Mouse (Mus musculus): ENCODE data around the gene Dagla.

Gene Dagla

DNA sequence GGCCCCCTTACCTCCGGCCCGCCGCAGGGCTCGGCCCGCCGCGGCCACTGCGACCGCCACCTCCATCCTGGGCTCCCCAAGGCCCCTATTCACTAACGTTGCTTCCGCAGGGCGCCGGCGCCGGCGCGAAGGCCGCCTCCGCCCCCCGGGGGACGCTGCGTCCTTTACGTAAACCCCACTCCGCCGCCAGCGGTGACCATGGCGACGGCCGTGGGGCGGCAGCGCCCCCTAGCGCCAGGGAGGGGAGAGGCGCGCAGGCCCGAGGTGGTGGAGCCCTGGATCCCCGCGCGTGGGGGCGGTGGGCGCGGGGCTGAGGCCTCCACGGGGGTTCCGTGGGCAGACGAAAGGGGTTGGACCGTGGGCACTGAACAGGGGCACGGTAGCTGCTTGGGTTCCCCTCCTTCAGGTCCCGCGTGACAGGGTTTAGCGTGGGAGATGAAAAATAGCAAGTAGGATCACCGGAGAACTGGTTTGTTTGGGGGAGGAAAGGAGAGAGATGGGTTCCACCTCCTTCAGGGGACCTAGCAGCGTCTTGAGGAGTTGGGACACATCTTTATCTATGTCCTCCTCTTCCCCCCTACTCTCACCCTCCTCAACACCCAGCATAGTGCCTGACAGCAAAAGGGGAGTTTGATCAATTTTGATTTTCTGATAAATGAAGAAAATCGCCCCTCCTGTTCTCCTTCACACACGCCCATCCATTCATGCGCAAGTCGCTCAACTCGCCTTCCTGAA lies at the start of gene Dagla:
TSS of gene Dagla (minus strand) at position 68 of the 735 bp plus-strand sequence.
- DNase-seq (ENCODE audit: low read depth, low spot score), result peak; percentile 77

- DNase-seq (ENCODE audit: low read depth, low spot score), result no peak
Observed at GRCm38 (mm10) chr19:10352218-10352617, 47.5 kb upstream of the Dagla start.

DNA sequence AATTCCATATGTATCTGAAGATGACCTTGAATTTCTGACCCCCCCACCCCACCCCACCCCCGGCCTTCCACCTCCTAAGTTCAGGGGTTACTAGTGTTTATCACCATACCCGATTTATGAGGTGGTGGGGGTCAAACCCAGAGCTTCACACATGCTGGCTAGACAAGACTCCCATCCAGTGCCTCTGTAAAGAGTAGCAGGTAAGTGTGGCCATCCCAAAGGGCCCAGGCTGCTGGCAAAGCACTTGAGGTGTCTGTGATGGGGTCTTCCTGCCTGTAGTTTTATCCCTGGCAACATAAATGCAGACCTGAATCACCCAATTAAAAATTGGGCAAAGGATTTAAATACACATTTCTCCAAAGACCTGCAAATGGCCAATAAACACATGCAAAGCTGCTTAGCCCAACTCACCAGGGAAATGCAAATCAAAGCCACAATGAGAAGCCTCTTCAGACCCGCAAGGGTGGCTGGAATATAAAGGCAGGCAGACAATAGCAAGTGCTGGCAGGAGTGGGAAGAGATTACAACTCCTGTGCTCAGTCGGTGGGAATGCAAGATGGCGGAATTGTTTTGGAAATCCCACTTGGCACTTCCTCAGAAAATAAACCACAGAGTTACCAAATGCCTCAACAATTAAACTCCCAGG lies 43.1 kb upstream of the Dagla start:
- DNase-seq (ENCODE audit: low read depth, low spot score), result no peak

DNA sequence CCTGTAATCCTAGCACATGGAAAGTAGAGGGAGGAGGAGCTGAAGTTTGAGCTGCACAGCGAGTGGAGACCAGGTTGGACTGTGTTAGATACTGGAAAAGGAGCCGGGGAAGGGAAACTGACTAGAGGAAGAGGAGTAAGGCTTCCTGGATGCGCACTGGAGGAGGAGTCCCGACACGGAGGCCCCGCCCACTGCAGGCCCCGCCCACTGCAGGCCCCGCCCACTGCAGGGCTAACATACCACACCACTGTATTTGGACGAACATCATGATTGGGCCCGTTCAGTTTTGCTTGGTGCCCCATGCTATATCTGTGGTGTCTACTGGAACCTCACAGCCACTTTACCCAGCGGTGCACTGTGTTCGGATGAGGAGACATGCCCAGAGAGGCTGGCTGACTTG lies 41.0 kb upstream of the Dagla start:
- DNase-seq (ENCODE audit: low read depth, low spot score), result no peak

DNA sequence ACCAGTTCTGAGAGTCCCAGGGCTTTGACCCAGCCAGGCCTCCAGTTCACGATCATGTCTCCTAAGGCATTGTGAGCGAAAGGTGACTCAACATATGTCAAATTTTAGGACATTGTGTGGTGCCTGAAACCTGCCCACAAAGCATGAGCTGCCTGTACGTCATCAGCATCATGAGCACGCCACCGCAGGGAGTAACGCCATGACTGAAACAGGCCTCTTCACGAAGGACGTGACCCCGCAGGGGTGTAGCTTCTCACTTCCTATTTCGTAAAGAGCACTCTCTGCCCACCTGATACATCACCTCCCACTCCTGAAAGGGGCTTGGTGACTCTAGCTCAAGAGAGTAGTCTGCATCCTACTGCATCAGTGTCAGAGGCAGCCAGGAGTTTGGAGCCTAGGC lies 39.2 kb upstream of the Dagla start:
- no peak for DNase-seq (ENCODE audit: low read depth, low spot score)

GRCm38 (mm10) chr19:10341817-10342439 lies 37.3 kb upstream of the Dagla start:
- no peak for DNase-seq (ENCODE audit: low read depth, low spot score)

DNA sequence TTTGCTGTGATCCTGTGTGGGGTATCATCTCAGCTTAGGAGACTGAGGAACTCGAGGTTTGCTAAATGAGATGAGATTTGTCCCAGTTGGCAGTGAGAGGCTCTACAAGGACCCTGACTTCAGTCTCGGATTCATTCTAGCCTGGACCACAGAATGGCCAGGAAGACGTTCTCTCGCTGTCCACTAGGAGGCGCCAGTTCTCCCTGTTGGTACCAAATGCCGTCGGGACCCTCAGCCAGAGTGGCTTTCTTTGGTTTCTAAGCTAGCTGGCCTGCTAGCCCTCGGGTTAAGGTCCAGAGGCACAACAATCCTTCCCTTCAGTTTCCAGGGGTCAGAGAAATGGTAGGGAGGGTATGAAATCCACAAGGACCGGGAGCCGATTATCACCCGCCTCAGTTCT lies 36.5 kb upstream of the Dagla start:
- DNase-seq (ENCODE audit: low read depth, low spot score), result peak; percentile 78

DNA sequence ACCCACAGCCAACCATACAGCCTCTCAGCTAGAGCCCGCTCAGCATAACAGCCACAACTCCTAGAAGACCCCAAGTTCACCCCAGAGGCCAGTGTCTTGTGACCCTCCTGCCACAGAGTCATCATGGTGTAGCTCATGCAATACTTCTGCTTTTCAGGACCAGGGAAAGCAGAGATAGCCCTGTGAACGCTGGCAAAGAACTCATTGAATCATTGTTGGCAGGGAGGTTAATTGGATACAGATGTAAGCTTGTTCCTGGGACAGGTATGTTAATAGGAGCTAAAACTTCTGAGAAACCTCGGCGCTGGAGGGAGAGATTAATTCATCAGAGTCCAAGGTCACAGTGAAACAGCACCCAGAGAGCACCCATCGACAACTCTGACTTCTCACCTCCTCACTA lies 36.0 kb upstream of the Dagla start:
- DNase-seq (ENCODE audit: low read depth, low spot score), result peak; percentile 77

- DNase-seq (ENCODE audit: low read depth, low spot score), result no peak
Observed at GRCm38 (mm10) chr19:10339271-10339670, 34.6 kb upstream of the Dagla start.

DNA sequence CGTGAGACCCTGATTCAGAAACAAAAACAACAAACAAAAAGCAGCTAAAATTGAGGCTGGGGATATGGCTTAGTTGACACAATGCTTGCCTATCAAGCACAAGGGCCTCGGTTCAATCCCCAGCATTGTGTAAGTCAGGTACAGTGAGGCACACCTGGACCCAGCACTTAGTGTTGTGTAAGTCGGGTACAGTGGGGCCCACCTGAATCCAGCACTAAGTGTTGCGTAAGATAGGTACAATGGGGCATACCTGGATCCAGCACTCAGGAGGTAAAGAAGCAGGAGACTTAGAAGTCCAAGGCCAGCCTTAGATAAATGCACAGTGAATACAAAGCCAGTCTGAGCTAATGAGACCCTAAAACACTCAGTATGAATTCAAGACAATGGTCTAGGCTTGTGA lies 34.0 kb upstream of the Dagla start:
- DNase-seq (ENCODE audit: low read depth, low spot score), result no peak

DNA sequence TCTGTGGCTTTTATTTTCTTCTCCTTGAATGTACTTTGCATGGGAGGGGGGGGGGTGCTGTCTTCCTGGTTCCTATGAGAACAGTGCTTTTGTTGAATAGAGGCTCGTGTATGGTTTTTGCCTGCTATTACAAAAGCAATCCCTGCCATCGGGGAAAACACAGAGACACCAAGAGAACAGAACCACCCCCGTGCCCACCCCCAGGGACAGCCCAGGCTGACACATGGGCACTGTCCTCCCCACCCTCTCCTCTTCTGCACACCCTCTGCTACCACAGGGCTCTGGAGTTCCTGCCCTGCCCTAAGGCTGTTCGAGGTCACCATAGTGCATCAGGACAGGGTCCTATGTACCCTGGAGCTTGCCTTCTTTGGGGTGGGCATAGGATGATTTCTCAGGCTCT lies 29.8 kb upstream of the Dagla start:
- no peak for DNase-seq (ENCODE audit: low read depth, low spot score)

DNA sequence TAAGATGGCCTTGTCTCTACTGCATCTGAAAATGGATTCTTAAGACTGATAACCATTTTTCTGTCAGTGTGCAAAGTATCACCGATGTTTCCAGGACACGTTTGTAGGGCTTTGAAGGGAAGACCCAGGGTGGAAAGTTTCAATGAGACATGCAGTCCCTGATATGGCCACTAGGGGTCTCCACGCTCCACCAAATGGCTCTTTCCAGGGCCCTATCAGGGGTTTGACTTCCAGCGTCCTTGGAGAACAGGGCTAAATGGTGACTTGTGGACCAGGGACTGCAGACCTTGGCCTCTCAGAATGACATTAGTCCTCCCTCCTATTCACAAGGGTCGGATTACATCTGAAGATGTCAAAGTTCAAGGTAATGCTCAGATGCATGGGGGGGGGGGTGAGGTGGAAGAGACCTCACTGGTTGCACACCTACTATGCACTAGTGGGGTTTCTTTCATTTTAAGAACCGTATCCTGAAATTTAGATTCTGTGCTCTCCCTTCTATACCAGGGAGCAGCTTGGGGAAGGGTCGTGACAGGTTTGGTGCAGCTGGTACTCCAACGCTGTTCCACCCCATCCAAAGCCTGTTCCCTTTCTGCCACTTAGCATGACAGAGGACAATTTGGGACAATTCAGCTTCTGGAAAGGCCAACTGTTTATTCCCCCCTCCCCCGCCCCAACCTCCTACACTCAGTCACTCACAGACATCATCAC lies 29.0 kb upstream of the Dagla start:
- DNase-seq (ENCODE audit: low read depth, low spot score), result peak; percentile 77

GRCm38 (mm10) chr19:10331706-10332105 lies 27.0 kb upstream of the Dagla start:
- DNase-seq (ENCODE audit: low read depth, low spot score), result no peak

DNA sequence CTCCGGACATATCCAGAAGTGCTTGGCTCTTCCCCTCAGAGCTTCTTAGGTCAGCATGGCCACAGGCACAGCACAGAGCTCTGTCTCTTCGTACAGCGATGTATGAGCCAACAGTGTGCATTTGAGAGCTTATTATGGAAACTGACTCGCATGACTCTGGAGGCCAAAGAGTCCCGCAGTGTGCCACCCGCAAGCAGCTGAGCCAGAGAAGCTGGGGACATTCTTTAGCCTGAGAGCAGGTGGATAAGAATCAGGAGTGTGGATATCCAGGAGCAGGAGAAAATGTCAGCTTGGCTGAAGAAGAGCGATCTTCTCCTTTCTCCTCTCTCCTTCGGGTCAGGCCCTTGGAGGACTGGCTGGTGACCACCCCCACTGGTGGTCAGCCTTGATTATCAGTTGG lies 24.4 kb upstream of the Dagla start:
- no peak for DNase-seq (ENCODE audit: low read depth, low spot score)

GRCm38 (mm10) chr19:10326609-10327008 lies 21.9 kb upstream of the Dagla start:
- DNase-seq (ENCODE audit: low read depth, low spot score), result no peak

DNA sequence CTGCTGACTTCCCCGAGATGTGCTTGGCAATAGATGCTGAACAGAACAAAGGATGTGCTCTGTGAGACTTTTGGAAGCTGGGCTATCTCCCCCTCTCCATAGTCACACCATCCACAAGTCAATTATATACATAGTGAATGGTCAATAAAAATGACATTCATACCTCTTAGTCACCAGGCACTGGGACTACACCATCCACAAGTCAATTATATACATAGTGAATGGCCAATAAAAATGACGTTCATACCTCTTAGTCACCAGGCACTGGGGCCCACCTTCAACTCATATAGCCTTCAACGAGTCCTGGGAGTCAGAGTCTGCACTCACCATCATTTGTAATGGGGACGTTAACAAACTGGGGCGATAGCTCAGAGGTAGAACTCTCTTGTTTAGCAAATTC lies 19.2 kb upstream of the Dagla start:
- no peak for DNase-seq (ENCODE audit: low read depth, low spot score)

- DNase-seq (ENCODE audit: low read depth, low spot score), result no peak
Observed at GRCm38 (mm10) chr19:10323362-10323837, 18.7 kb upstream of the Dagla start.

DNA sequence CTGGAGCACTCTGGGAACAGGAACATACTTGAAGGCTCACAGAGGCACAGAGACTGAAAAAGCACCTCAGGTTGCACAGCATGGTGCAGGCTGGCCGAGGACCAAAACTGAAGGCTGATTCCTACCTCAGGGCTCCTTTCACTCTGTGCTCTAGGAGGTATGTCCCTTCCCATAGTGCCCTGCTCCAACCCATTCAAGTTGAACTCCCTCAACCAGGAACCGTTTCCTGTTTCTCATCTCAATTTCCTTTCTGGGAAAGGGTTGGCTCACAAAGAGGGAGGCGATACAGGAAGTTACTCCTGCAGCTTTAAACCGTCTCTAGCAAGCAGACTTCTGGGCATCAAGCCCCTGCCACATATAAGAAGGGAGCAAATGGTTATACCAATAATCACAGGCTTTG lies 13.1 kb upstream of the Dagla start:
- DNase-seq (ENCODE audit: low read depth, low spot score), result no peak

DNA sequence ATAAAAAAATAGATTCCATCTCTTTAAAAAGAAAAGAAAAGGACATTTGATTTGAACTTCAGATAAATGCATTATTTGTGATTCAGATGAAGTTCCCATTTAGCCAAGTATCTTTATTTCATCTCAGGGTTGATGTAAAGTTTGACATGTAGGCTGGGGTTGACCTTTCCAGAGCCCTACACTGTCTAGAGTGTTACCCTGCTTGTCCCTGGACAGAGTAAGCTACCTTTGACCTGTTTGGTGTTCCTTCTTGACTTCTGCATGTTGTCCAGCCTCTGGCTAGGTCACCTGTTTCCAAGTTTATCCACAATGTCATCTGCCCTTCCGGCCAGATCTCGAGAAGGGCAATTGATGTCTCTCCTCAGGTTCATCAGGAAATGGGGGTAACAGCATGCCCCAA lies 12.7 kb upstream of the Dagla start:
- no peak for DNase-seq (ENCODE audit: low read depth, low spot score)

DNA sequence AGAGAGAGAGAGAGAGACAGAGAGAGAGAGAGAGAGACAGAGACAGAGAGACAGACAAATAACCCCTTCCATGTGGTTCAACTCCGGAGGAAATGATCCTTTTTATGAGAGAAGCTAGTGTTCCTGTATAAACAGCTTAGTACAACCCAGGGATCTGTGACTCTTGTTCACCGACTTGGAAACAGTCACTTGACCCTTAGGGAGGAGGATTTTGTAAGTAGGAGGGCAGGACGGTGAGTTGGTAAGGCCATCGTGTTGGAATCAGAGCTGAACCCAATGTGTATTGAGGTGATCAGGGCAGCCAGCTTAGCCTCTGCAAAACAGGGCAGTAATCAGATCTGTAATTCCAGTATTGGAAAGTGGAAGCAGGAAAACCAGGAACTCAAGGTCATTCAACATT lies 12.3 kb upstream of the Dagla start:
- no peak for DNase-seq (ENCODE audit: low read depth, low spot score)

DNA sequence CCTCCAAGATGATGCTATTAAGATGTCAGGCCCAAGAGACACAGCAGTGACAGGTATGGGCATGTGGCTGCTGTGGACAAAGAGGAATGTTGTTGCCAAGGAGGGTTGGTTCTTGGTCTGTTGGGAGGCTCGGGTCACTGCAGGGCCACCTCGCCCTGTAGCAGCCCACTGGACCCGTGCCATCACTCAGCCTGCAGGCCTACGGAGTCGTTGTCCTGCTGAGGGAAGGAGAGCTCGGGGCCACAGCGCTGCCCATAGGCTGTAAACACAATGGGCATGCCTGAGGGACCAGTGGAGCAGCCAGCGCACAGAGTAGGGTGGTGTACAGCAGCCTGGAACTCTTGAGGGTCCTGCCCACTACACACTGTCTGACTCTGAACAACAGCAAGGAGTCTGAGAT lies 7.4 kb upstream of the Dagla start:
- no peak for DNase-seq (ENCODE audit: low read depth, low spot score)

DNA sequence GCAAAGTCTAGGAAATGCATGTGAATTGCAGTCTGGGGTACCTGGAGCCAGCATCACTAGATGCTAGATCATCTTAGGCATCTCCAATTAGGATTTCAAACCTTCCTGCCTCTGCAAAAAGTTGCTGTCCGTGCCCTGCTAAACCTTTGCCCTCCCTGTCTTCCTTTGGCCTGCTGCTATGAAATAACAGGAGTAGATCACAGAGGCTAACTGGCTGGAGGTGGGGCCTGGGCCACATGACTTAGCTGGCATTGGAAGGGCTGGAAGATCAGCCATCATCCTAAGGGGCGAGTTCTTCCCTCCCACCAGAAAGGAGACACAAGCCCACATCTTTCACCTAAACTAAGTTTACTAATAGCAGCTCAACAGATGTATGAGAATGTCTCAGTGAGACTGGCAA lies 4.3 kb upstream of the Dagla start:
- DNase-seq (ENCODE audit: low read depth, low spot score), result no peak

Data from forelimb bud, embryonic 11.5 days (tissue).